Mouse (Mus musculus) common myeloid progenitor, adult 5-6 weeks (primary cell): ENCODE results near the gene Tagap. TPM values are rescaled to one million over a fixed set of nuclear protein-coding genes. Genes with fewer than 3 reads are reported as not detected.
"Not testable (repeated sequence)": the region's sequence is repeated elsewhere in the genome, so short reads cannot be mapped to it uniquely, and the experiment has no call there.

Experiments
- ATAC-seq: replicated peaks from 2 replicates; pipeline ENCODE4 v1.8.0; 2016; ENCODE audit warnings: low read depth, mild to moderate bottlenecking, moderate TSS enrichment, inconsistent platforms; ENCODE audit not compliant: poor library complexity, severe bottlenecking
- total RNA-seq: library from RNA; stranded (forward); fragments of 200-1000, 187-1606 nt; gene quantifications from 2 replicates; pipeline ENCODE4 v1.2.3, GENCODE M21; 2017

Tagap gene
- total RNA-seq, 1 experiment from 2014 or later = 12.4 TPM

DNA sequence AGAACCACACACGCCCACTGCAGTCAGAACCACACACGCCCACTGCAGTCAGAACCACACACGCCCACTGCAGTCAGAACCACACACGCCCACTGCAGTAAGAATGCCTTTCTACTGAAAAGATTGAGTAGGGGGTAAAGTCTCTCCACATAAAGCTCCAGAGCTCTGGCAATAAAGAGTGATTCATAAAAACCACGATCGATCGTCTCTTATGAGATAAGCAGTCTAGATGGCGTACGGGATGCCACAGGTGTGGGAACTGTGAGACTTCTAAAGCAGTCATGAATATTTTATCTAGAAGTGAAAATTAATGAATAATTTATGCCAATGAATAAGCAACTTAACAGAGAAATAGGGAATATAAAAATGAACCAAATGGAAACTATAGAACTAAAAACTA is 31.4 kb downstream of the Tagap start:
- not testable (repeated sequence) for ATAC-seq

DNA sequence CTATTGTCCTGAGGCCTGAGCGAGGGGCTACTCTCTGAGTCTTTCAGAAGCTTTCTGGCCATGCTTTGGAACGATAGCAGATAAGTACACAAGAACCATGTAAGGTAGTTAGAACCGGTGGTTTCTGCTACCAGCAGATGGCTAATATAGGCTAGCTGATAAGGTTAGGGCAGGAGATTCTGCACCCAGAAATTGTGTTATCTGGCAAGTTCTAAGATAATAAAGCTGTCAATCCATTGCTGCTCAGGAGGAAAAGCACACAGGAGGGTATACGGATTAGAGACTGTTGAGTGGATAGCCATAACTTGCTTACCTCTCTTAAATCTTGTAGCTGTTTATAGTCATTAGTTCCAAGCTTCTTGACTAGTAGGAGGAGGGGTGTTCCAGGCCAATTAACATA is 37.5 kb downstream of the Tagap start:
- peak; percentile 52 for ATAC-seq

DNA sequence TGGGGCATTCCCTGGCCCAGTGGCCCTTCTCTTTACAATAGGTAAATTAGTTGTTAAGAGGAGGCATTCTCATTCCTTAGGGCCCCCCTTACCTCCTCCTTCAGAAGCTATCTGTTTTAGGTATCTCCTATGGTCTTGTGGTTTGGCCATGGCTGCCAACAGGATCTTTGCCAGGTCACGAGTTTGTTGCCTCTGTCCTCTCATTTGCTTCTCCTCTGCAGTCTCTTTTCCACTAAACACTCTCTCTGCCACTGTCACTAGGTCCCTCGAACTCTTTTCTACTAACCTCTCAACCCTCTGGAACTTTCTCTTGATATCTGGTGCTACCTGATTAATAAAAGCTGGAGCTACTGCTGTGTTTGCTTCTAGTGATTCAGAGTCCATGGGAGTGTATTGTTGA is 38.6 kb downstream of the Tagap start:
- peak; percentile 64 for ATAC-seq

DNA sequence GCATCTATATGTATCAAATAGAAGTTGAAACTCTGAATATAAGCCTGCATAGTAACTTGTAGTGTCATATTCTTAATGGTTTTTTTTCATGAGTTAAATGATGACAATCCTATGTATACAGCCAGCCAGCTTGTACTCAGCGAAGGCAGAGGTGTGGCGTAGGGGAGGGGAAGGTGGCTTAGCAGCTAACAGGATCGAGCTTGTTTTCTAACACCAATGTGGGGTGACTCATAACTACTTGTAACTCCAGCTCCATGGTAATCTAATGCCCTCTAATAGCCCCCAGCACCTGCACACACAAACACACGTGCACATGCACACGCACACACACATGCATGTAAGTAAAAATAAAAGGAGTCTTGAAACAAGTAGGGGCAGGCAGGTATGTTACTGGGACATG is 42.7 kb downstream of the Tagap start:
- ATAC-seq = not testable (repeated sequence)

DNA sequence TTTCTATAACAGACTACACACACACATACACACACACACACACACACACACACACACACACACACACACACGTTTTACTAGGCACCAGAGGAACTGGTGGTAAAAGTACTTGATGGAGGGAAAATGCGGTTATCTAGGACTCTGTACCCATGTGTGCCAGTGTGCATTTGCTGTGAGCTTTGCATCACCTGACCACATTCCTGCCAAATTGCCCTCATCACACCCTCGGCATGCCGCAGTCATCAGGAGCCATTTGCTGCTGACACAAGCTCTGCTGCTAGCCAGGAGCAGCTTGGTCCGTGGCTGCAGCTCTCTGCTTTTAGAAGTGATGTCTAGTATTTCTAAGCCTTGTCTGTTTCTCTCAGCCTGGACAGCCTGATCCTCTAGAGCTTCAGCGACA is 44.0 kb downstream of the Tagap start:
- not testable (repeated sequence) for ATAC-seq

DNA sequence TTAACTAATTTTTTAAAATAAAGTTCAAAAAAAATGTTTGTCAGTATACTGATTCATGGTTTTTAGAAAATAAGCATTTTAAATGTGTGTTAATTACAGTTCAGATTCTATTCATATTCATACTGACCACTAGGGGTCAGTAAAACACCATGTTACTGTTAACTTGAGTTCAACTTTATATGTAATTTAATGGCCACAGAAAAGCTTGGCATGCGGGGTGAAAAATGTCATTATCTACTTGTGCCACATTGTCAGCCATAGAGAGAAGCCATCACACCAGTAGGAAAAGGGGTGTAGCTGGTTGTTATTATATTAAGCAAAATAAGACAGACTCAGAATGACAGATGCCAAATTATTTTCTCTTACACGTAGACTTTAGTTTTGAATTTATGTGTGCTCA is 57.7 kb downstream of the Tagap start:
- ATAC-seq = peak; percentile 91

Other genes with a start within 250 kb of the Tagap start
- not detected in 2 replicates for gene Fndc1, start 98.7 kb upstream of the Tagap start, total RNA-seq
- 20.1 and 32.4 TPM in 2 replicates for gene Rsph3a, start 19.6 kb downstream of the Tagap start, total RNA-seq
- gene Gm49673, start 221.8 kb downstream of the Tagap start, total RNA-seq = not detected in 2 replicates
- 19.2 and 28.5 TPM in 2 replicates for gene Rnaset2a, start 222.1 kb downstream of the Tagap start, total RNA-seq
- 54.3 and 55.1 TPM in 2 replicates for gene Fgfr1op, start 239.5 kb downstream of the Tagap start, total RNA-seq